Mouse (Mus musculus) right cerebral cortex, postnatal 14 days (tissue): ENCODE measurements around the gene Aak1.

Source experiments
- DNase-seq: peaks from one replicate; pipeline ENCODE4 v3.0.0; 2022

The Aak1 gene

DNA sequence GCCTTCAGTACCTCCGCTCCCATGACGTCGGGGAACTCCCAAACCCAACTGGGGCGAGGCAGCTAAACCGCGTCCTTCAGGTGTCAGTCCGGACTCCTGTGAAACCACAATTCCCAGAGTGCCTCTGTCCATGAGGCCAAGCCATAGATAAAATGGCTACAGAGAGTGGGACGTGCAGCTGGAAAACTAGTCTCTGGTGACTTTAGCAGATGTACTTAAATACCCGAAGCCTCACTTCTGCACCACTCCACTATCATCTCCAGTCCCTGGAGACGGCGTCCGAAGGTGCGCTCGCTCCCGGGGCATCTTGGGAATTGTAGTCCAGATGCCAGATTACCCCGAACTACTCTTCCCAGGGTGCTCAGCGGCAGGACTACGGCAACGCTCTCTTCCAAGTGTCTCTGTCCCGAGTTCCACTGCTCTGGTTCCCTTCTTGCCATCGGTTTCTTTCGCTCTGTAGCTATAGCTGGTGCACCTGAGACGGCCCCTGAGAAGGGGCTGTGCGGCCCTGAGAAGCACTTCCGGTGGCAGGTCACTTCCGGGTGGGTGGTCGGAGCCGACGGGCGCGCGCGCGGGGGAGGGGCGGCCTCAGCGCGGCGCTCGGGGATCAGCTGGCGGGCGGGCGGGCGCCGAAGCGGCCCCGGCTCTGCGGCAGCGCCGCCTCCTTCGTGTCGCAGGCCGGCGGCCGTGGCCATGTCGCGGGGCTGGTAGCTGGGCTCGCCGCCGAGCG, at the start of gene Aak1:
Gene Aak1, plus strand, starts transcription at position 603 of the 730 bp plus-strand sequence.
- peak; percentile 92 for DNase-seq

DNA sequence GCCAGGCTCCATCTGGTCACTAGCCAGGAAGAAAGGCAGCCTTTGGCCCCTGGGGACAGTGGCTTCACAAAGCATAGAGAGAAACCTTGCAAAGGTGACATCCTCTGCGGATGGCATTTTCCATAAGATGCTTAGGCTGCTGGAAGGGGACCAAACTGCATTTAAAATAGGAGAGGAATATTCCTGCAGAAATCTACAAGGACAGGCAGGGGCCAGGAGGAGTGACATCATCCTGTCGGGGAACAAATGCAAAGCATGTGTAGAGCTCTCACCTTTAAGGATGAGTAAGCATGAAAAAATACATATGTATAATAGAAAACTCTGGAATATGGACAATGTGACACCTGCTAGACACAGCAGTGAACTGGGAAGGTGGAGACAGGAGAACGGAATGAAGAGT, 48.9 kb upstream of the Aak1 start:
- no peak for DNase-seq

DNA sequence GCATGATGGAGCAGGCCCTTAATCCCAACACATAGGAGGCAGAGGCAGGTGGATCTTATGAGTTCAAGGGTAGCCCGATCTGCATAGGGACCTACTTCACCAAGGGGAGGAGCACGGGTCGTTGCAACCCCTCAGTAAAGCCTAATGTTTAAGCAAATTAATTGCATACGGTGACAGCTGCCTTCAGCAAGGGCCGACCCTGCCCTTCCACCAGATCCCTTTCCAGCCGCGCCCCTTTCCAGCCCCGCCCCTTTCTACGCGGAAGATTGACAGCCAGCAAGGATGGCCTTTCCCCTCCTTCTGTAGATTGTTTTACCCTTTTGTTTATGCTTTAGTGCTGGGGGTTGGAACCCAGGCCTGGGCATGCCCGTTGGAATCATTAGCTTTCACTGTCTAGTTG, 47.9 kb upstream of the Aak1 start:
- no peak for DNase-seq

DNA sequence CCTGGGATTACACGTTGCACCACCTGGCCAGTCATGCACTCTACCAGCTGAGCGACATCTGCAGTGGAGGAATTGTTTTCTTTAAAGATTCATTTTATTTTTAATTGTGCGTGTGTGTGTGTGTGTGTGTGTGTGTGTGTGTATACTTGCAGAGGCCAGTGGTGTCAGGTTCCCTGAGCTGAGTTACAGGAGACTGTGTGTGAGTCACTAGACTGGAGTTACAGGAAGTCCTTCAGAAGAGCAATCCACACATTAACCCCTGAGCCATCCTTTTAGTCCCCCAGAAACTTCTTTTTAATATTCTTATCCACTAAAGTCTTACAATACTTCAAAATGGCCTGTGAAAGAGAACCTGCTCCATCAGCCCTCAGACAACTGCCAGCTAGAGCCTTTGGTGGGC, 44.7 kb upstream of the Aak1 start:
- no peak for DNase-seq

DNA sequence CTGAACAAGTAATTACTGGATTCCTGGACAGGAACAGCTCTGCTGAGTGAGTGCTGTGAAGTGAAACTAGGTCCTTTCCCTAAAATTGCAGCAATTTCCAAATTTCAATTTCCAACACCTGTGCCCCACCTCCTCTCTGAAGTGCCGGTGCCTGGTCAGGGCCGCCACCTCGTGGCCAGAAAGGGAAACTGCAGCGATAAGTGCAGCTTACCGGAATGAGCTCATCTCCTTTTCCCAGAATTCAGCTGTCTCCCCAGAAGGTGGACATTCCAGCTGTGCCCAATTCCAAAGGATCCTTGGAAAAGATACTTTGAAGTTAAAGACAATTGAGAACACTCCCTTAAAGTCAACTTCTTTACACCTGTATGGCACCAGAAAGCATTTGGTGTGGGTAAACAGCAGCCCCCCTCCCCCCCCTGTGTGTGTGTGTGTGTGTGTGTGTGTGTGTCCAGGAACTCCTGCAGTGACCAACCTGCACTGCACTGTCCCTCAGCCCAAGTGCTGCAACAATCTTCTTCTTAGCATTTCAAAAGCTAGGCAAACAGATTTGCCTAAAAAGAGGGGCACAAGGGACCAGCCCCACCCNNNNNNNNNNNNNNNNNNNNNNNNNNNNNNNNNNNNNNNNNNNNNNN, 42.7 kb upstream of the Aak1 start:
- DNase-seq, result peak; percentile 68

DNA sequence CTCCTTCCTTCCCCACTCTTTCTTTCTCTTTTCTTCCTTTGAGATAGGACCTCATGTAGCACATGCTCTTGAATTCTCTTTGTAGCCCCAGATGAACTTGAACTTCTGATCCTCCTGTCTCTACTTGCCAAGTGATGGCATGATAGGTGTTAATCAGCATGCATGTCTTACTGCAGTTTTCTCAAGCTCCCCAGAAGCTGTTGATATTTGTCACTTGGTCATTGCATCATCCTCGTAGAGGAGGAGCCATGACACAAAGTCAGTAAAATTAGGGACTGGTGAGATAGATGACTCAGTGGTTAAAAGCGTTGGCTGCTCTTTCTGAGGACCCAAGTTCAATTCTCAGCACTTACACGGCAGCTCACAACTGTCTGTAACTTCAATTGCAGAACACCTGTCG, 36.4 kb upstream of the Aak1 start:
- no peak for DNase-seq

DNA sequence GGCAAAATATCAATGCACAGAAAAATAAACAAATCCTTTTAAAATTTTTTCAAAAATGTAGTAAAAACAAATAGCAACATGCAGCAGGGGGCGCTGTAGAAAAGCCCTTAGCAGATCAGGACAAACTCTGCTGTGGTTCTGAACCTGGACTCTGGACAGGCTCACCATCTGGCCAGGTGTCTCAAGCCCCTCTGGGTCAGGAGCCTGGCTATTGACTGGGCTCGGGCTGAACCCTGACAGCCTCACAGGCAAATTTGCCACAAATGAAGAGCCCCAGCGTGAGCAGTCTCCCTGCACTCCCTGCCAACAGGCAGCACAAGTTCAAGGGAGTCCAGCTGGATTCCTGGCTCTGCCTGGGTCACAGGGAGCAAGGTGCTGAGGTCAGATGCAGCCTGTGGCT, 36.0 kb upstream of the Aak1 start:
- peak; percentile 76 for DNase-seq

DNA sequence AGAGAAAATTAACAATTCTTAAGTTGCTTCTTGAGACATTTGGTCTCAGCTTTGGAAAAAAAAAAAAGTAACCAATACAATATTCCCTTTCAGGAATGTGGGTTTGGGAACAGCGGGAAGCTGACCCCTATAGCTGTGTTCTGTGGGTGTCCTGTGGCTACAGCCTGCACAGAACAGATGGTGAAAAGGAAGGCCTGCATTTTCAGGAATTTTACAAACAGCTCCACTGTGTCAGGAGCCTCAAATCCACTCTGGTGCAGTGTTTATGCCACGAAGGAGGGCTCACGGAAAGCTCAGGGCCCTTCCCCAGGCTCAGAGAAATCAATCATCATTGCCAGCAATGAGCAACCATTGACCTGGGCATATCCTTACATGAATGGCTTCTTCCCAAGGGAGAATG, 34.4 kb upstream of the Aak1 start:
- no peak for DNase-seq

DNA sequence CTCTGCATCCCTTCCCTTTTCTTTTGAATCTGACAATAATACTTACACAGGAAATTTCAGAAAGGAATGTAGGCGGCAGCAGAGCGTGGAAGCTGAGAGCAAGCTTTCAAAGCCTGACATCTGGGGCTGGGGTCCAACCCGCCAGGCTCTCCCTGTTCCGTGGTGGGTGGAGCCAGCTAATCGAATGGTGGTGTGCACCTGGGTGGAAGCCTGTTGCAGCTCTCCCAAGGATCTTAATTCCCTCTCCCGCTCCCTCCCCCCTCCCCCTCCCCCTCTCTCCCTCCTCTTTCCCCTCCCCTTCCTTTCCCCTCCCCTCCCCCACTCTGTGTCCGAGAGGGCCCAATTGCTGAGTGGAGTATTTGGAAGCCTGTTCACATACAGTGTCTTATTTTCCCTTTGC, 33.9 kb upstream of the Aak1 start:
- no peak for DNase-seq

DNA sequence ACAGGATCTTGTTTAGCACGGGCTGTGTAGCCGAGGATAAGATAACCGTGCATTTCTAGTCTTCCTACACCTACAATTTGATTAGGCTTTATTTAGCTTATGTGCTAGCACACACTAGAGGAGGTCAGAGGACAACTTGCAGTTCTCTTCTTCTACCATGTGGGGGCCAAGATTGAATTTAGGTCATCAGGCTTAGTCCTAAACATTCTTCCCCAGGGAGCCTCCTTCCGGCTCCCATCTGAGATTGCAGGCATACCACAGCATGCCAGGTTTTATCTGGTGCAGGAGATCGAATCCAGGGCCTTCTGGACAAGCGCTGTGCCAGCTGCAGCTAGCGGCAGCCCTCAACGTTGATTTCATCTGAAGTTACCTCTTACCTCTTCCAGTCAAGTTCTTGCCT, 32.7 kb upstream of the Aak1 start:
- no peak for DNase-seq

DNA sequence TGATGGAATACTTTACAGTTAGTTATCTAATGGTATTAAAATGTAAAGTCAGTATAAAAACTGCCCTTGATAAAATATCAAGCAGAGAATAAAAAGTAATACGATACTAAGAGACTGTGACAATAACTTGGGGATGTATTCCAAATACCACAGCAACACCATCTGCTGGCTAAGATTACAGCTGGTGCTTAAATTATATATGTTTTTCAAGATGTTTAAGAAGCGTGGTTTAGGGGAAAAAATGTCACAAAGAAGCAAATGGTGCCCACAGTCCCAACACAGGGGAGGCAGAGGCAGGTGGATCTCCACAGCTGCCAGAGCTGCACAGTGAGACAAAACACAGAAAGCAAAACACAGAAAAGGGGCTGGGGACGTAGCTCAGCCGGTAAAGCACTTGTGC, 30.4 kb upstream of the Aak1 start:
- DNase-seq, result no peak

DNA sequence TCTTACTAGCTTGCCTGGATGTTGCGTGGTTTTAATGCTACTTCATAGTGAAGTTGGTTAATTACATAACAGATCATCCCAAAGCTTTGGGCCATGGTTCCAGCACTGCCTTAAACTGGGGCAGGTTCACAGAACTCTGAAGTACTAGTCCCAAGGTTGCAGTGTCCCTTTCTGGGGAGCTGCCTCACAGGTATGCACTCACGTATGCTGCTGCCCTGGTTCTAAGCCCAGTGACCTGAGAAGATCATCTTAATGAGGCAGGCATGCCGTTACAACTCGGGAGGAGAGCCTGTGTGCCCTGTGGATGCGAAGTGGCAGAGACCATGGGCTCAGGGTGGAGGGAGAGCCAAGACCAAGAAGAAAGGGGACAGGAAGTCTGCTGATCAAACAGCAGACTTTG, 29.4 kb upstream of the Aak1 start:
- no peak for DNase-seq

DNA sequence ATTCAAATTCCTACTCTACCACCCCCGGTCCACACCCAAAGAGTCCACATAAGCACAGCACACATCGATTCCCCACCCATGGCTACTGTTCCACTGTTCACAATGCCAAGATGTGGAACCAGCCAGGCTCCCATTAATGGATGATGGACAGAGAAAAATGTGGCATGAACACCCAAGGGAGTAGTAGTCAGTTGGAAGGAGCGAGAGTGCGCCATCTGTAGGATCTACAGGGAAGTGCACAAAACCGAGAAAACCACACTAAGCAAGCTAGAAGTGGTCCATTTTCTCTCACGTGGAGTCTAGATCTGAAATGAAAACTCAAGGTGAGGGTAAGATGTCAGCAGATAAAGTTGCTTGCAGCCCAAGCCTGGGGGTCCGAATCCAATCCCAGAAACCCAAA, 28.6 kb upstream of the Aak1 start:
- DNase-seq, result no peak

DNA sequence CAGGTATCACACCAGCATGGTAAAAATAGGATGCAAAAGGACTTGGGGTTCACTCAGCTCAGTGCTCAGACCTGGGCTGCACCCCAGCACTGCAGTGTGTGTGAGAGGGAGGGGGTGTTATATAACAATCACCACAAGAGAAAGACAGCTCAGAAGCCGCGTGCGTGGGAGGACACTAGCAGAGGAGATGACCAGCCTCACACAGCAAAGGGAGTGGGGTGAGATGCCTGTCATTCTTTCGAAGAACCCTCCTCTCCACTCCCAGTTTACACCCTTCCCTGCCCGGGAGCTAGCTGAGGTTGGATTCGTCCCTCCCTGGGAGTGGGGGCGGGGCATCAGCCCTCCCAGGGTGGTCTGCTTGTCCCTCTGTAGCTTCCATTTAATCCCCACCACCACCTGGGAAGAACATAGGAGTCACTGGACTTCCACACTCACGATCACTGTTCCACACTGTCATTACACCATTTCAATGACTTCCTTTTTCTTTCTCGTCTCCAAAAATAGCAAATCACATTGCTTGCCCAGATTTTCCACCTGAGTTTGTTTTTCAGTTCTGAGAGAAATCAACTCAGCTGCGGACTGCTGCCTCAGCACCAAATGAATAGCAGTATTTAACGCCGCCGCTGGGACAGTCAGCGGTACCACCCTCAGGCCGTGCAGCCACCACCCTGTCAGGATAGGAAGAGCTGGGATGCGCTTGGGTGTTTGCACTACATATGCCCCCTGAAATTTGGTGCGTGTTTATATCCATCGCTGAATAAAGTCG, 26.8 kb upstream of the Aak1 start:
- DNase-seq, result peak; percentile 73

DNA sequence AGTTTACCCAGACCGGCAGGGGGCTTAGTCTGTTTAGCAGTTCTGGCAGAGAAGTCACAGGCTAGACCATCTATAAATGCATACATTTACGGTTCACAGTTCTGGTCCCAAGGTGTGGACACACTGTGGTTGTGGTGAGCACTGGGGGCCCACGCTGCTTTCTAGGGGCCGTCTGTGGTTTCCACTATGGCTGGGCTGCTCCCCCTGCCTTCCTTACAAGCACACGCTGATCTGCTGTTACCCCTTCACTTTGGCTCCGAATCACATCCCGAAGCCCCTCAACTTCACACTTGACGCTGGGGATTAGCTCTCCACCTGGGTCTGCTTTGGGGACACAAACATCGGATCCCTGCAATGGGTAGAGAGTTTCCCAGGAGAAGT, 26.3 kb upstream of the Aak1 start:
- no peak for DNase-seq

DNA sequence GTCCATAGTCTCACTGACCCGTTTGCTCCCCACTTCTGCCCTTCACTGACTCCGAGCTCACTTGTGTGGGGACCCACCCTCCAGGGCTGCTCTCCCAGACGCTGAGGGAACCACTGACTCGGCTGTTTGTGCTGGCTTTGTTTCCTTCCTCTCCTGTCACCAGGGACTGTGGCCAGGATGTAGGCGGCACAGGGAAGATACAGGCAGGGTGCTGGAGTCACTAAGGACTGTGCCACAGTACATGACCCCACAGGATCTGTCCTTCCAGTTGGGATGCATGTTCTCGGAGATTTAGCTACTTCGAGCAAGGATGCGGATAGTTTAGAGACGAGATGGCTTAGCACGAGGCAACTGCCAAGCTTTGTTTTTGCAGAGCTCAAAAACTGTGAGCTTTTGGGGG, 25.5 kb upstream of the Aak1 start:
- peak; percentile 28 for DNase-seq

DNA sequence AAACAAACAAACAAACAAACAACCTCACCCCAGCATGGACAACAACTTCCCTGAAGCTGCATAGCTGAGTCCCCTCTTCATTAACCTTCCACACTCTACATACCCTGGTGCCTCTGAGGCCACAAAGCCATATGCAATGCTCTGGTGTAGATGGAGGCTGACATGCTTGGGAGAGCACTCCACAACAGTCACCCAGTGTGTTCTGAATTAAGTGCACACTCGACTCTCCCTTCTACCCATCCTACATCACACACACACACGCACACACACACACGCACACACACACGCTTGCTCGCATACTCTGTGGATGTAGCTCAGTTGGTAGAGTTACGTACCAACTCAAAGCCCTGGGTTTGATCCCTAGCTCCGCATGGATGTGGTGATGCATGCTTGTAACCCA, 24.9 kb upstream of the Aak1 start:
- no peak for DNase-seq

DNA sequence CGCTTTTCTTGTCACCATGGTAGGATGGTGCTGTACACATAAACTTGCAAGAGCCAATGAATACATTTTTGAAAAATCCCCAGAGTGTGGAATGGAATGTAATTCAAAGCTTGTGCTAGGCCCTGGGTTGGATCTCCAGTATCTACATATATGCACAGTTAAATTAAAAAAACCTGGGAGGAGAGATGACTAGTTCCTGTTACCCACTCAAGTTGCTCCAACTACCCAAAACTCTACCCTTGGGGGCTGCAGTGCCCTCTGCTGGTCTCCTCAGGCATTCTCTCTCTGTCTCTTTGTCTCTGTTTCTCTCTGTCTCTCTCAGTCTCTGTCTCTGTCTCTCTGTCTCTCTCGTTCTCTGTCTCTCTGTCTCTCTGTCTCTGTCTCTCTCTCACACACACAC, 21.9 kb upstream of the Aak1 start:
- no peak for DNase-seq

DNA sequence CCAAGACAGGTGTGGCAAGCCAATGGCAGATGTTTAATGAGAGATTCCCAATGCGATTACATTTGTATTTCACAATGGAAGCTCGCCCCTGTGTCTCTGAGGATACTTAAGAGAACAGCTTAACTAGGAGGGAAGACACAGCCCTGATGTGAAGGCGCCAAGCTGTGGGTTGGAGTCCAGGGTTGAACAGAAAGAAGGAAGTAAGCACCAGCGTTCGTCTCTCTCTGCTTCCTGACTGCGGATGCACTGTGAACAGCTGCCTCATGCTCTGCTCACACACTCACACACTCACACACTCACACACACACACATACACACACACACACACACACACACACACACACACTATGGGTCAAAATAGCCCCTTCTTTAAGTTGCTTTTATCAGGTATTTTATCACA, 19.5 kb upstream of the Aak1 start:
- DNase-seq, result no peak

DNA sequence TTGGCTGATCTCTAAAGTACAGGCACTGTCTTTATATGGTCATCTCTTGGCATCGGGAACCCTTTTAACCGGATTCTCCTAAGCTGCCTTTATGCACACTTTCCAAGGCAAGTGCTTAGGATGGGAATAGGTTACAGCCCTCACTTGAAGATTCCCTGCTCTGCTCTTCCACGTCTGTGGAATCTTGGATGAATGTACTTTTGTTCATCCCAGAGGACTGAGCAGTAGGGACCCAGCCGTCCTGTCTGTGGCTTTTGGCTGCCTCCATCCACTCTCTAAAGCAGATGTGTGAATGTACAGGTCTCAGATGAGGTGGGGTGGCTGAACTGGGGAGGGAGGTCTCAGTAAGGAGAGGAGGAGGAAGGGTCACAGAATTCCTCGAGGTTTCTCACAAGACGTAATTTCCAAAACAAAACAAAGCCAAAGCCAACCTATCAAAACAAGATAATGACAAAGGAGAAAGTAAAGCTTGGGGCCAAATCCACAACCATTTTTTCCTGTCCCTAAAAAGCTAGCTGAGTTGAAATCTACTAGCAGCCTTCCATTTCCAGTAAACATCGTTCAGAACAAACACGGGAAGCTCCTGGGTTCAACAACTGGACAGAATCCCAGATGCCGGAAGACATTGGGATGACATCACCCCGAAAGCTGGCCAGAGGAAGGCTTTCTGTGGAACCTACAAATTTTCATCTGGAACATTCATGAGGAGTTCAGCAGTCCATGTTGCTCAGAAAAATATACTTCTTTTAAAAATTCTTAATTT, 18.4 kb upstream of the Aak1 start:
- no peak for DNase-seq

DNA sequence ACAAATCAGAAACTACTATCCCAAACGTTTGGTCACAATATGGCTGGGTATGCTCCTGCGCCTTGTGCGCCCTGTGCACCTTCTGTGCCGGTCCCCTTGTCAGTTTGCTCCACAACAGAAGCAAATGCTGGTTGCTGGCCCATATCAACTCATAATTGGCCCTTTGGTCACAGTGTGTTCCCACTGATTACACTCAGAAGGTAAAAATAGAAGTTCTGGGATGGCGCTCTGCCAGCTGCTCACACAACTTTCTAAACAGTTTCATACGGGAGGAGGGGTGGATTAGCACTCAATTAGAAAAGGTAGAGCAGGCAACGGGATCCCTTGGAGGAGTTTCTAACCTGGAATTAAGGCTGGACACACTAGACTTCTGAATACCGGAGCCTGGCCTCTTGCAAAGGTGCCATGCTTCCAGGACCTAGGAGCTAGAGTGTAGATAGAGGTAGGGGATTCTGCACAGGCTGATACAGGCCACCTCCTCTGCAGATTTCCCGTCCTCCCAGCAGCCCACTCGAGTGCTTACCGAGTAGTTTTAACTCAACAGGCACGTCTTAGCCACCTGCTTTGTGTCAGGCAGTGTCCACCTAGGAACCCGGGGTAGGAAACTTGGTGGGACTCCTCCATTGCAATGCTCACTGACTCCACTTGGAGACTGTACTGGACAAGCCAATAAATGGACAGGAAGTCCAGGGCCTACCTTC, 16.4 kb upstream of the Aak1 start:
- no peak for DNase-seq

DNA sequence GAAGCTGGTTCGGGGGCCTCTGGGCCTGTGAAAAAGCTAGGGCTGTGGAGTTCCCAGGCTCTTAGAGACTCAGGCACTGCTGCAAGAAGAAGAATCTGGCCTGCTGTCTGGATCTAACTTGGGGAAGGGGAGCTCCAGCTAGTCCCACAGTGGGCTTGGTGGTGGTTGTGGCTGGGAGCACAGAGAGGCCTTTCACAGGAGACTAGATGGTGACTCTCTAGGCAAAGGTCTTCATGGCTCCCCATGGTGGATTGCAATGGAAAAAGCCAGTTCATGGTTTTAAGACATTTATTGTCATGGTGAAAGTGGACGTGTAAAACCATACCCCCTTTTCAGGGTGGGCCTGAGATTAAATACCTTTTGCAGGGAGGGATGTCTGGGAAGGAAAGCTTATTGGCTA, 10.2 kb upstream of the Aak1 start:
- DNase-seq, result no peak

DNA sequence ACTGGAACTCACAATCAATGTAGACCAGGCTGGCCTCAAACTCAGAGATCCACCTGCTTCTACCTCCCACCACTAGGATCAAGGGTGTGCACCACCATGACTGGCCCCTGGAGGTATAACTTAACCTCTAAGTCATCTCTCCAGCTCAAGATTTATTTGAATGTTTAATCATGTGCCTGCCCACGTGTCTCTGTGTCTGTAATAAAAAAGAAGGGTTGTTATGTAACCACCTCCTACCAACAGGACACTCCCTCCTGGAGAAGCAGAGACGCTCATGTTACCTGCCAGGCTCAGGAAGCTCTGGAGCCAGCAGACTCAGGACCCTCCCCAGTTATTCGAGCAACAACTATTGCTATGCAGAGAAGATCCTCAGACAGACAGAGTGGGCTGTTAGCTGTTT, 7.4 kb upstream of the Aak1 start:
- no peak for DNase-seq
